Mouse (Mus musculus): ENCODE data around the gene Olah.

Gene Olah

GRCm38 (mm10) chr2:3353160-3353559, 43.9 kb downstream of the Olah start:
- no peak for DNase-seq (ENCODE audit: low spot score)

GRCm38 (mm10) chr2:3348919-3349318, 48.1 kb downstream of the Olah start:
- DNase-seq (ENCODE audit: low spot score), result no peak

GRCm38 (mm10) chr2:3348422-3348821, 48.6 kb downstream of the Olah start:
- DNase-seq (ENCODE audit: low spot score), result no peak

- peak; percentile 67 for DNase-seq (ENCODE audit: low spot score)
Observed at GRCm38 (mm10) chr2:3335611-3336301, 61.3 kb downstream of the Olah start, which contains the start of gene Acbd7. TSS of gene Acbd7 (plus strand) at chr2:3336168.

- DNase-seq (ENCODE audit: low spot score), result no peak
Observed at GRCm38 (mm10) chr2:3333761-3334160, 63.2 kb downstream of the Olah start.

GRCm38 (mm10) chr2:3332484-3333242, 64.3 kb downstream of the Olah start, which contains the start of gene Rpp38:
TSS of gene Rpp38 (minus strand) at chr2:3332643.
- DNase-seq (ENCODE audit: low spot score), result peak; percentile 98

- no peak for DNase-seq (ENCODE audit: low spot score)
Observed at GRCm38 (mm10) chr2:3332056-3332455, 65.0 kb downstream of the Olah start.

- DNase-seq (ENCODE audit: low spot score), result no peak
Observed at GRCm38 (mm10) chr2:3331071-3331703, 65.8 kb downstream of the Olah start.

- no peak for DNase-seq (ENCODE audit: low spot score)
Observed at GRCm38 (mm10) chr2:3327351-3327750, 69.7 kb downstream of the Olah start.

GRCm38 (mm10) chr2:3326547-3326946, 70.5 kb downstream of the Olah start:
- DNase-seq (ENCODE audit: low spot score), result no peak

- no peak for DNase-seq (ENCODE audit: low spot score)
Observed at GRCm38 (mm10) chr2:3324381-3325130, 72.5 kb downstream of the Olah start.

GRCm38 (mm10) chr2:3323132-3323531, 73.9 kb downstream of the Olah start:
- DNase-seq (ENCODE audit: low spot score), result no peak

GRCm38 (mm10) chr2:3305426-3306025, 91.5 kb downstream of the Olah start:
- DNase-seq (ENCODE audit: low spot score), result no peak

GRCm38 (mm10) chr2:3295826-3296225, 101.2 kb downstream of the Olah start:
- no peak for DNase-seq (ENCODE audit: low spot score)

GRCm38 (mm10) chr2:3292170-3292569, 104.8 kb downstream of the Olah start:
- no peak for DNase-seq (ENCODE audit: low spot score)
